In genomic region chr17:45973214-45973613, GRCm38 (mm10) we compare ENCODE assay signal across 10 mouse cellular contexts. TPM values are rescaled to one million over a fixed set of nuclear protein-coding genes. Genes with fewer than 3 reads are reported as not detected.
A peak's percentile ranks its signal among the peaks of the same experiment; 100 is the strongest.
DNase-seq lines count a peak whose midpoint lies in the region; ATAC-seq and TF ChIP-seq lines count a peak whose summit lies in the region.
"Had no signal": no experiment of that assay in that cellular context is flagged by ENCODE, and none has a peak within 500 bp of the region (broad histone marks: within the 10 kb centered on the region; RNA-seq: fewer than 3 reads in every experiment).

No protein-coding gene starts in this region.

- peak; percentile 38; the same call in 1 of the 2 replicates for ATAC-seq in kidney, embryonic 15.5 days (replicated peaks; ENCODE audit: low FRiP score)
- peak; percentile 82 for ATAC-seq in liver, embryonic 14.5 days (ENCODE audit: insufficient read depth)
- no peak for ATAC-seq in hindbrain, postnatal 0 days
- ATAC-seq in cerebellum, adult (ENCODE audit: insufficient number of reproducible peaks, low FRiP score, low TSS enrichment), result no peak

- peaks cover 36% of the 10 kb centered on the region for H3K4me1 ChIP-seq in kidney, embryonic 15.5 days
- peaks cover 17 to 37% of the 10 kb centered on the region in 2 experiments for H3K4me1 ChIP-seq in liver, embryonic 14.5 days (replicated peaks; ENCODE audit: control insufficient read depth in 2 of 2, insufficient read depth in 2 of 2, low read length in 1 of 2)
- no peaks in the 10 kb centered on the region for H3K4me1 ChIP-seq in hindbrain, postnatal 0 days (ENCODE audit: insufficient read depth, low read length)

- peak; percentile 47 for DNase-seq in c-Kit-positive CD71-positive TER-119-positive erythroid progenitor cells, embryonic 14.5 days (ENCODE audit: low spot score)
- DNase-seq in liver, embryonic 14.5 days (ENCODE audit: low read depth in 3 of 3, low spot score in 3 of 3), result peak; percentile 27 to 37 (median 35)
- peak; percentile 48 to 81 for DNase-seq in lung, postnatal 4 days
- DNase-seq in hindbrain, postnatal 0 days (ENCODE audit: low spot score), result no peak
- no peak for DNase-seq in adipocyte (ENCODE audit: low spot score)
- no peak for DNase-seq in heart, postnatal 4 days

- H3K9me3 ChIP-seq in kidney, embryonic 15.5 days (replicated peaks), result no peaks in the 10 kb centered on the region
- H3K9me3 ChIP-seq in liver, embryonic 14.5 days (ENCODE audit: control insufficient read depth, low read length), result no peaks in the 10 kb centered on the region
- no peaks in the 10 kb centered on the region for H3K9me3 ChIP-seq in hindbrain, postnatal 0 days (ENCODE audit: low read length)
- H3K9me3 ChIP-seq: heart, embryonic 15.5 days had no signal

- no peaks in the 10 kb centered on the region for H3K27me3 ChIP-seq in kidney, embryonic 15.5 days
- no peaks in the 10 kb centered on the region for H3K27me3 ChIP-seq in liver, embryonic 14.5 days (ENCODE audit: control insufficient read depth, insufficient read depth, low read length)
- no peaks in the 10 kb centered on the region for H3K27me3 ChIP-seq in hindbrain, postnatal 0 days (ENCODE audit: insufficient read depth, low read length)
- H3K27me3 ChIP-seq: heart, embryonic 15.5 days had no signal

- H3K4me3 ChIP-seq in kidney, embryonic 15.5 days (replicated peaks), result no peak overlapping the region
- H3K4me3 ChIP-seq in liver, embryonic 14.5 days (ENCODE audit: insufficient read depth in 1 of 2, low read depth in 2 of 2, low read length in 2 of 2), result no peak overlapping the region
- H3K4me3 ChIP-seq in hindbrain, postnatal 0 days (ENCODE audit: low read length), result no peak overlapping the region
- H3K4me3 ChIP-seq: erythroblast, embryonic 14.5 days; heart, embryonic 15.5 days had no signal

- peak overlapping the region; percentile 65; the same call in 1 of the 2 replicates for H3K27ac ChIP-seq in kidney, embryonic 15.5 days
- peak overlapping the region; percentile 7 for H3K27ac ChIP-seq in liver, embryonic 14.5 days
- H3K27ac ChIP-seq in hindbrain, postnatal 0 days, result no peak overlapping the region
- H3K27ac ChIP-seq: heart, embryonic 15.5 days had no signal

- no peak for TF ChIP-seq EP300 in liver, embryonic 14.5 days (IDR thresholded peaks at IDR 0.05; ENCODE audit: low read depth)

- H3K36me3 ChIP-seq in kidney, embryonic 15.5 days, result no peaks in the 10 kb centered on the region
- H3K36me3 ChIP-seq in liver, embryonic 14.5 days (replicated peaks; ENCODE audit: control insufficient read depth, insufficient read depth, low read depth), result no peaks in the 10 kb centered on the region
- no peaks in the 10 kb centered on the region for H3K36me3 ChIP-seq in hindbrain, postnatal 0 days (ENCODE audit: insufficient read depth, low read length)
- H3K36me3 ChIP-seq: heart, embryonic 15.5 days had no signal

- TF ChIP-seq CTCF in liver, embryonic 14.5 days (IDR thresholded peaks at IDR 0.05; ENCODE audit: low read depth), result no peak
- TF ChIP-seq CTCF in hindbrain, postnatal 0 days (IDR thresholded peaks at IDR 0.05; ENCODE audit: low read depth), result no peak

- 61% methylated on average over 7 of the region's 7 CpGs for WGBS in kidney, embryonic 15.5 days
- WGBS in liver, embryonic 14.5 days (ENCODE audit: insufficient replicate concordance), result 7% methylated on average over 7 of the region's 7 CpGs
- 85% methylated on average over 7 of the region's 7 CpGs for WGBS in hindbrain, postnatal 0 days

- H3K9ac ChIP-seq in kidney, embryonic 15.5 days, result no peak overlapping the region
- H3K9ac ChIP-seq in liver, embryonic 14.5 days (replicated peaks), result no peak overlapping the region
- no peak overlapping the region for H3K9ac ChIP-seq in hindbrain, postnatal 0 days (replicated peaks; ENCODE audit: low read length)
- H3K9ac ChIP-seq: heart, embryonic 15.5 days had no signal

- no peak overlapping the region for H3K4me2 ChIP-seq in kidney, embryonic 15.5 days
- H3K4me2 ChIP-seq in liver, embryonic 14.5 days (ENCODE audit: low read depth), result peak overlapping the region; percentile 28
- H3K4me2 ChIP-seq in hindbrain, postnatal 0 days (ENCODE audit: low read depth, low read length), result no peak overlapping the region
- H3K4me2 ChIP-seq: heart, embryonic 15.5 days had no signal

RNA-seq across cellular contexts. Expression of gene Vegfa, which starts 59.0 kb away (rescaled TPM):
- polyA plus RNA-seq in kidney, embryonic 15.5 days (2015; fragmentation: Nextera tagmentation; extraction: Ambion mirVana), result 5.9 and 6.6 TPM in 2 replicates
- 27.9 and 33.9 TPM in 2 replicates for polyA plus RNA-seq in liver, embryonic 14.5 days (2012; rRNA removed)
- polyA plus RNA-seq in liver, embryonic 14.5 days (2014; fragmentation: Nextera tagmentation; extraction: Ambion mirVana), result 1.2 and 1.7 TPM in 2 replicates
- total RNA-seq in hindbrain, postnatal 0 days (2014; rRNA removed), result 89.5 and 89.6 TPM in 2 replicates
- polyA plus RNA-seq in hindbrain, postnatal 0 days (2015; fragmentation: Nextera tagmentation; extraction: Ambion mirVana), result 4.1 and 4.8 TPM in 2 replicates
- total RNA-seq in heart, postnatal 4 days (2021), result 100 to 1,000 TPM; 192 to 209 TPM

Comparison
In these comparisons a context has a peak if more than half of its experiments do, and no peak if none do; other contexts are left out.
1. DNase-seq: peak in c-Kit-positive CD71-positive TER-119-positive erythroid progenitor cells, embryonic 14.5 days (single experiment), liver, embryonic 14.5 days (3 of 3) and lung, postnatal 4 days (2 of 2); none in hindbrain, postnatal 0 days (single experiment), adipocyte (single experiment) and heart, postnatal 4 days (single experiment).
2. ATAC-seq: peak in kidney, embryonic 15.5 days (single experiment) and liver, embryonic 14.5 days (single experiment); none in hindbrain, postnatal 0 days (single experiment) and cerebellum, adult (single experiment).